Mouse (Mus musculus): ENCODE data around the gene Rnf187.

Gene Rnf187

GRCm38 (mm10) chr11:58903511-58904409, 35.0 kb downstream of the Rnf187 start, which contains the start of gene Zfp39:
Zfp39 (minus strand) TSS chr11:58904225.
- DNase-seq (ENCODE audit: low read depth, low spot score): peak; percentile 91

- DNase-seq (ENCODE audit: low read depth, low spot score): no peak
Observed at GRCm38 (mm10) chr11:58901080-58901479, 37.6 kb downstream of the Rnf187 start.

GRCm38 (mm10) chr11:58897485-58897884, 41.2 kb downstream of the Rnf187 start:
- no peak for DNase-seq (ENCODE audit: low read depth, low spot score)

- no peak for DNase-seq (ENCODE audit: low read depth, low spot score)
Observed at GRCm38 (mm10) chr11:58894456-58894855, 44.3 kb downstream of the Rnf187 start.

GRCm38 (mm10) chr11:58890511-58890910, 48.2 kb downstream of the Rnf187 start:
- DNase-seq (ENCODE audit: low read depth, low spot score): no peak

GRCm38 (mm10) chr11:58883756-58884155, 55.0 kb downstream of the Rnf187 start:
- no peak for DNase-seq (ENCODE audit: low read depth, low spot score)

Measured in skeletal muscle tissue, adult 2 months (tissue).